Mouse (Mus musculus) central nervous system, embryonic 11.5 days (tissue): ENCODE data around the gene Ostn. TPM values are rescaled to one million over a fixed set of nuclear protein-coding genes. Genes with fewer than 3 reads are reported as not detected.

Experiments used
- polyA plus RNA-seq: library from polyadenylated mRNA; depleted of rRNA; stranded (reverse); fragments of >200 nt; gene quantifications from 2 replicates; pipeline ENCODE4 v1.2.3, GENCODE M21; 2012; rRNA removed

The Ostn gene
- polyA plus RNA-seq, result not detected in 2 replicates

GRCm38 (mm10) chr16:27307189-27307588 lies at the start of gene Ostn:
TSS of gene Ostn (plus strand) at chr16:27307489.

GRCm38 (mm10) chr16:27370191-27370590 lies 62.9 kb downstream of the Ostn start, which contains the start of gene Uts2b:
TSS of gene Uts2b (minus strand) at chr16:27370239.

GRCm38 (mm10) chr16:27388761-27389451 lies 81.6 kb downstream of the Ostn start, which contains the start of gene Ccdc50:
TSS of gene Ccdc50 (plus strand) at chr16:27388869.

Other genes starting within 250 kb of the Ostn start
- gene Uts2b, start 62.8 kb downstream of the Ostn start, polyA plus RNA-seq, result 0.16 and 0.86 TPM in 2 replicates
- 56.1 and 61.1 TPM in 2 replicates for gene Ccdc50, start 81.4 kb downstream of the Ostn start, polyA plus RNA-seq